Mouse (Mus musculus) kidney, embryonic 16.5 days (tissue): ENCODE measurements around the gene Alkbh4. TPM values are rescaled to one million over a fixed set of nuclear protein-coding genes. Genes with fewer than 3 reads are reported as not detected.
"Not testable (repeated sequence)": the region's sequence is repeated elsewhere in the genome, so short reads cannot be mapped to it uniquely, and the experiment has no call there.

Source experiments
- ATAC-seq: fragments of 200-750 bp; cut with Nextera tagmentation; 2 replicates; pipeline ENCODE4 v1.8.0; 2017; ENCODE audit warnings: moderate TSS enrichment; ENCODE audit not compliant: low FRiP score, low TSS enrichment
- H3K27ac ChIP-seq: fragments of 300-500 bp; sonication (generic); 2 replicates; pipeline ENCODE4 v1.5.1; 2014; ENCODE audit warnings: low read length
- H3K27me3 ChIP-seq: fragments of 300-500 bp; sonication (generic); 2 replicates; pipeline ENCODE4 v1.6.1; 2014; ENCODE audit warnings: low read length, control low read depth, mixed read lengths; ENCODE audit not compliant: insufficient read depth
- H3K36me3 ChIP-seq: fragments of 300-500 bp; sonication (generic); 2 replicates; pipeline ENCODE4 v1.6.1; 2014; ENCODE audit warnings: low read length, control low read depth, mixed read lengths; ENCODE audit not compliant: insufficient read depth
- H3K4me1 ChIP-seq: fragments of 300-500 bp; sonication (generic); 2 replicates; pipeline ENCODE4 v1.6.1; 2014; ENCODE audit warnings: low read length, control low read depth, mixed read lengths; ENCODE audit not compliant: insufficient read depth
- H3K4me2 ChIP-seq: fragments of 300-500 bp; sonication (generic); replicated peaks from 2 replicates; pipeline ENCODE4 v1.6.1; 2014; ENCODE audit warnings: low read depth, low read length
- H3K4me3 ChIP-seq: fragments of 300-500 bp; sonication (generic); 2 replicates; pipeline ENCODE4 v1.5.1; 2014; ENCODE audit warnings: mild to moderate bottlenecking, low read length
- H3K9ac ChIP-seq: fragments of 300-500 bp; sonication (generic); replicated peaks from 2 replicates; pipeline ENCODE4 v1.6.1; 2014; ENCODE audit warnings: low read length
- H3K9me3 ChIP-seq: fragments of 300-500 bp; sonication (generic); 2 replicates; pipeline ENCODE4 v1.6.1; 2016; ENCODE audit warnings: low read length, control low read depth
- WGBS: fragments of 180-500 bp; shearing (Covaris S2); extraction: QIAGEN DNeasy Blood & Tissue Kit; methylation state at CpG from one replicate; pipeline ENCODE4 v1.1.7; 2014; 5-methylcytosine and 5-hydroxymethylcytosine counted together
- polyA plus RNA-seq: library from polyadenylated mRNA; unstranded; fragments of >200 nt; fragmentation: Nextera tagmentation; extraction: Ambion mirVana; gene quantifications from 2 replicates; pipeline ENCODE4 v1.2.1, GENCODE M21; 2015

Alkbh4 gene
- polyA plus RNA-seq, 1 experiment from 2014 or later, result 20.2 TPM

GRCm38 (mm10) chr5:136140057-136140482, 4.1 kb downstream of the Alkbh4 start:
- WGBS, result 91% methylated on average over 10 of the region's 10 CpGs
- no peak for ATAC-seq
- Histone ChIP-seq H3K9me3 (peaks cover 3% of the 10 kb centered on the region; the same call in 1 of the 2 replicates), H3K4me1 (peaks cover 13% of the 10 kb centered on the region), H3K4me2 (no peak overlapping the region), H3K27me3 (no peaks in the 10 kb centered on the region), H3K4me3 (no peak overlapping the region), H3K9ac (no peak overlapping the region), H3K27ac (no peak overlapping the region), H3K36me3 (peaks cover 29% of the 10 kb centered on the region)

- no peak overlapping the region for H3K27ac ChIP-seq
- H3K27me3 ChIP-seq, result no peaks in the 10 kb centered on the region
- H3K9ac ChIP-seq, result no peak overlapping the region
- ATAC-seq, result no peak
- 88% methylated on average over 5 of the region's 5 CpGs for WGBS
- peaks cover 3% of the 10 kb centered on the region; the same call in 1 of the 2 replicates for H3K9me3 ChIP-seq
- 0 out of 2 replicates have a peak, but pooled peaks cover 2% of the 10 kb centered on the region for H3K4me1 ChIP-seq
- H3K36me3 ChIP-seq, result peaks cover 29% of the 10 kb centered on the region
- no peak overlapping the region for H3K4me2 ChIP-seq
- H3K4me3 ChIP-seq, result no peak overlapping the region
Observed at GRCm38 (mm10) chr5:136142746-136143145, 6.8 kb downstream of the Alkbh4 start.

- no peaks in the 10 kb centered on the region for H3K27me3 ChIP-seq
- no peak overlapping the region for H3K4me2 ChIP-seq
- peaks cover 29% of the 10 kb centered on the region for H3K36me3 ChIP-seq
- no peak overlapping the region for H3K27ac ChIP-seq
- H3K4me1 ChIP-seq, result 0 out of 2 replicates have a peak, but pooled peaks cover 2% of the 10 kb centered on the region
- H3K4me3 ChIP-seq, result no peak overlapping the region
- no peak for ATAC-seq
- WGBS, result 86% methylated on average over 6 of the region's 6 CpGs
- H3K9me3 ChIP-seq, result peaks cover 3% of the 10 kb centered on the region; the same call in 1 of the 2 replicates
- H3K9ac ChIP-seq, result no peak overlapping the region
Observed at GRCm38 (mm10) chr5:136143161-136143755, 7.3 kb downstream of the Alkbh4 start.

DNA sequence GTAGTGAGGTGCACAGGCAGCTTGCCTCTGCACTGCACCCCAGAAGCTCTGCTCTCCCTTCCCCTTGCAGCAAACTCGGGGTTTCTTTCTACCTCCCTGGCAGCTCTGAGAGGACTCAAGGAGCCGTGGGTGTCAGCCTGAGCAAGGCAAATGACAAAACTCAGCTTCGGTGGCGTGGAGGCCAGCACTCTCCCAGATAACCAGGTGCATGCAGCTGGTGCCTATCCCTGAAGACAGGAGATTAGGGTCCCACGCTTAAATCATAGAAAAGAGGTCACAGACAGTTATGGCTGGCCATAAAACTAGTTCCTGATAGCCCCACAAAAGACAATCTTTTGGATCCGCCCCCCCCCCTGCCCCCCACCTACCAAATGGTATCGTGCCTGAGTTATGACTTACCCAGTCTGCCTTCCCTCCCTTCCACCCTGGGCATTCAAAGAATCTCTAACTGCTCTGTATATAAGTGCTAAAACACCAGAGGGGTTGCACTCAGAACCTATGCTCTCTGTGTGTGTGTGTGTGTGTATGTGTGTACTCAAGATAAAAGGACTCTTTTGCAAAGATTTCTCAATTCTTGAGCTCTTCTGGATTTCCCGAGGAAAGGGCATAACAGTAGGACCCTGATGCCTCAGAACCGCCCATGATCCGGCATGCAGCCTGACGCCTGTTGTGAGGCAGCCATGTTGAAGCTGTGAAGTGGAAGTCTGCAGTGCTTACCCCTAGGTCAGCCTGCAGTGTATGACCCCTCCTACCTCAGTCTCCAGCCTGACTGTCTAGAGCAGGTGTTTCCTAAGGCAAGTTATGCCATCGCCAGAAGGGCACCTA, 8.9 kb downstream of the Alkbh4 start:
- Histone ChIP-seq H3K36me3 (peaks cover 20% of the 10 kb centered on the region), H3K9ac (no peak overlapping the region), H3K27me3 (no peaks in the 10 kb centered on the region), H3K27ac (no peak overlapping the region), H3K4me2 (no peak overlapping the region), H3K4me1 (0 out of 2 replicates have a peak, but pooled peaks cover 2% of the 10 kb centered on the region), H3K9me3 (peaks cover 3% of the 10 kb centered on the region; the same call in 1 of the 2 replicates), H3K4me3 (no peak overlapping the region)
- 40% methylated on average over 12 of the region's 12 CpGs for WGBS
- no peak for ATAC-seq

- H3K9ac ChIP-seq, result no peak overlapping the region
- no peak overlapping the region for H3K27ac ChIP-seq
- peaks cover 3% of the 10 kb centered on the region; the same call in 1 of the 2 replicates for H3K9me3 ChIP-seq
- H3K4me1 ChIP-seq, result 0 out of 2 replicates have a peak, but pooled peaks cover 2% of the 10 kb centered on the region
- no peak overlapping the region for H3K4me3 ChIP-seq
- 74% methylated on average over 1 of the region's 1 CpGs for WGBS
- ATAC-seq, result no peak
- H3K27me3 ChIP-seq, result no peaks in the 10 kb centered on the region
- peaks cover 2% of the 10 kb centered on the region; the same call in 1 of the 2 replicates for H3K36me3 ChIP-seq
- no peak overlapping the region for H3K4me2 ChIP-seq
Observed at GRCm38 (mm10) chr5:136146936-136147335, 11.0 kb downstream of the Alkbh4 start.

DNA sequence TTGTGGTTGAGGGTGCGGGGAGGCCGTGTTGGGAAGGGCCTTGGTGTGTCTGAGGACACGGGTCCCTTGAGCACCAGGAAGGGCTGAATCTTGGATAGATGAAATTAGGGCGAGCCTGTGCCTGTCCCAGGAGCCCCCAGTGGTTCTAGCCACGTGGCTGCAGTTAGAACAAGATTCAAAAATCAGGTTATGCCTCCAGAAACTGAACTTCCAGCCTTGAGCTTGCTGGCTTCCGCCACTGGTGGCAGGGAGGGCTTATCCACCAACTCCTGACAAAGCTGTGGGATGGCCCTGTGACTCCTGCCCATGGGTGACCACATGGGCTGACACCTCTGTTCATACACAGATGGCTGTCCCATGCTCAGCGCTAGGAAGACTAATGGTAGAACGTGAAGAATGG, 11.8 kb downstream of the Alkbh4 start:
- ATAC-seq, result no peak
- 74% methylated on average over 8 of the region's 8 CpGs for WGBS

GRCm38 (mm10) chr5:136149134-136149576, 13.2 kb downstream of the Alkbh4 start:
- H3K4me1 ChIP-seq, H3K9ac ChIP-seq, H3K4me2 ChIP-seq, H3K27me3 ChIP-seq, H3K4me3 ChIP-seq, ATAC-seq, H3K9me3 ChIP-seq, H3K36me3 ChIP-seq, H3K27ac ChIP-seq: not testable (repeated sequence)
- 69% methylated on average over 5 of the region's 5 CpGs for WGBS

More for the DNA sequence above, 11.8 kb downstream of the Alkbh4 start:
- H3K27me3 ChIP-seq, result no peaks in the 10 kb centered on the region
- H3K9me3 ChIP-seq, result no peaks in the 10 kb centered on the region
- H3K36me3 ChIP-seq, result no peaks in the 10 kb centered on the region
- H3K27ac ChIP-seq, result no peak overlapping the region
- no peak overlapping the region for H3K4me2 ChIP-seq
- no peak overlapping the region for H3K4me3 ChIP-seq
- 0 out of 2 replicates have a peak, but pooled peaks cover 2% of the 10 kb centered on the region for H3K4me1 ChIP-seq
- H3K9ac ChIP-seq, result no peak overlapping the region

GRCm38 (mm10) chr5:136152365-136152764, 16.4 kb downstream of the Alkbh4 start:
- no peaks in the 10 kb centered on the region for H3K36me3 ChIP-seq
- H3K27me3 ChIP-seq, result no peaks in the 10 kb centered on the region
- H3K27ac ChIP-seq, result no peak overlapping the region
- 65% methylated on average over 8 of the region's 8 CpGs for WGBS
- ATAC-seq, result no peak
- H3K4me3 ChIP-seq, result no peak overlapping the region
- no peak overlapping the region for H3K4me2 ChIP-seq
- H3K9ac ChIP-seq, result no peak overlapping the region
- H3K9me3 ChIP-seq, result no peaks in the 10 kb centered on the region
- H3K4me1 ChIP-seq, result no peaks in the 10 kb centered on the region

DNA sequence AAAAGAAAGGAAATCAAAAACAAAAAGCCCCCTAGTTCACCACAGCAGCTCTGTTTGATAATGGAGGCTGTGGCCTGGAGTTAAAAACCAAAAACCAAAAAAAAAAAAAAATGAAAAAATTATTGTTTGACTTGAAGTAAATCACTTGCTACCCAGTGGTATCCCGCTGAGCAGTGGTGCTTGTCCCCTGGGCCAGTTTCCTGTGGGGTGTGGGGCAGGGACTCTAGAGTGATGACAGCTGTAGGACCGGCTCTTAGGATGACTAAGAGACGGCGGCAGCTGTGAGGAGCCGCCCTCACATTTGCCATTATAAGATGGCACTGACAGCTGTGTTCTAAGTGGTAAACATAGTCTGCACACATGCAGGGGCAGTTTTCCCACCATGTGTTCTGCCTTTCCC, 19.5 kb downstream of the Alkbh4 start:
- WGBS, result 76% methylated on average over 5 of the region's 5 CpGs

GRCm38 (mm10) chr5:136160084-136160483, 24.1 kb downstream of the Alkbh4 start:
- H3K27me3 ChIP-seq, H3K4me1 ChIP-seq, H3K4me3 ChIP-seq, ATAC-seq, H3K27ac ChIP-seq, H3K4me2 ChIP-seq, H3K9ac ChIP-seq, H3K36me3 ChIP-seq, H3K9me3 ChIP-seq: not testable (repeated sequence)
- WGBS, result 90% methylated on average over 11 of the region's 12 CpGs

More for the DNA sequence above, 19.5 kb downstream of the Alkbh4 start:
- no peak overlapping the region for H3K4me3 ChIP-seq
- no peaks in the 10 kb centered on the region for H3K36me3 ChIP-seq
- no peaks in the 10 kb centered on the region for H3K4me1 ChIP-seq
- no peak overlapping the region for H3K4me2 ChIP-seq
- H3K27me3 ChIP-seq, result no peaks in the 10 kb centered on the region
- H3K9ac ChIP-seq, result no peak overlapping the region
- no peak for ATAC-seq
- no peaks in the 10 kb centered on the region for H3K9me3 ChIP-seq
- H3K27ac ChIP-seq, result no peak overlapping the region
